Mouse (Mus musculus): ENCODE data around the gene Acly.
"Not testable (repeated sequence)": the region's sequence is repeated elsewhere in the genome, so short reads cannot be mapped to it uniquely, and the experiment has no call there.

Gene Acly

DNA sequence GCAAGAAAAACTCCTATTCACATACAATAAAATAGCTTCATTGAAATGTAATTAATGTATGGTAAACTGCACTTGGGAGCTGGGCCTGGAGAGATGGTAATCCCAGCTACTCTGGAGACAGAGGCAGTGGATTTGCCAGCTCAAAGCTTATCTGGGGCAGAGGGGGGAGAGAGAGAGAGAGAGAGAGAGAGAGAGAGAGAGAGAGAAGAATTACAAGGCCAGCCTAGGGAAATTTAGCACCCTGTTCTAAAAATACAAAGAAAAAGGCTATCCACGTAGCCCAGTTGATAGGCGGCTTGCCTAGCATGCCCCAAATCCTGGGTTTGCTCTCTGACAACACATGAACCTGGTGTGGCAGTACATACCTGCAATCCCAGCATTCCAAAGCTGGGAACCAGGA, 13.8 kb upstream of the Acly start:
- Histone ChIP-seq H3K9me3 (ENCODE audit: low read length) (no peaks in the 10 kb centered on the region), H3K36me3 (ENCODE audit: insufficient read depth, low read length) (no peaks in the 10 kb centered on the region), H3K27me3 (ENCODE audit: insufficient read depth, low read length) (no peaks in the 10 kb centered on the region), H3K4me3 (replicated peaks; ENCODE audit: low read length) (no peak overlapping the region), H3K4me1 (replicated peaks; ENCODE audit: low read depth, low read length) (peaks cover 50% of the 10 kb centered on the region)
- TF ChIP-seq POU5F1 (IDR thresholded peaks at IDR 0.05; ENCODE audit: borderline replicate concordance, low read length), result no peak
- TF ChIP-seq CTCF (conservative IDR thresholded peaks at IDR 0.05; ENCODE audit: low read length), result no peak
- TF ChIP-seq NANOG (IDR thresholded peaks at IDR 0.05; ENCODE audit: borderline replicate concordance, low read length), result no peak

DNA sequence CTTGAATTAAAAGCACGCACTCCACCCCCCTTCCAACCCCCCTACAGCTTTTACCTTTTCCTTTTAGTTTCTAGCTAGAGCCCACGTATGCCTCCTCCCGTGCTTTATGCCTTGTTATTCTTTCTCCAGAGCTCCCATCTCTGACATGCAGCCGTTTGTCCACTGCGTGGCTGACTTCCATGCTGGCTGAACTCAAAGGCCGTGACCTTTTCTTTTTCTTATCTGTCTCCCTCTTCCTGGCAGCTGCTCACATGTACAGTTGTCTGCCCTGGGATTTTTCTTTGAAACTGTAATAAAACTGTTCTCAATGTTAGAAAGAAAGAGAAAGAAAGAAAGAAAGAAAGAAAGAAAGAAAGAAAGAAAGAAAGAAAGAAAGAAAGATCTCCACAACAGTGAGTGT, 13.2 kb upstream of the Acly start:
- no peak overlapping the region for H3K4me3 ChIP-seq (replicated peaks; ENCODE audit: low read length)
- no peaks in the 10 kb centered on the region for H3K36me3 ChIP-seq (ENCODE audit: insufficient read depth, low read length)
- no peaks in the 10 kb centered on the region for H3K27me3 ChIP-seq (ENCODE audit: insufficient read depth, low read length)
- peaks cover 4% of the 10 kb centered on the region; the same call in 1 of the 2 replicates for H3K9me3 ChIP-seq (ENCODE audit: low read length)
- peaks cover 48% of the 10 kb centered on the region for H3K4me1 ChIP-seq (replicated peaks; ENCODE audit: low read depth, low read length)
- no peak for TF ChIP-seq POU5F1 (IDR thresholded peaks at IDR 0.05; ENCODE audit: borderline replicate concordance, low read length)

DNA sequence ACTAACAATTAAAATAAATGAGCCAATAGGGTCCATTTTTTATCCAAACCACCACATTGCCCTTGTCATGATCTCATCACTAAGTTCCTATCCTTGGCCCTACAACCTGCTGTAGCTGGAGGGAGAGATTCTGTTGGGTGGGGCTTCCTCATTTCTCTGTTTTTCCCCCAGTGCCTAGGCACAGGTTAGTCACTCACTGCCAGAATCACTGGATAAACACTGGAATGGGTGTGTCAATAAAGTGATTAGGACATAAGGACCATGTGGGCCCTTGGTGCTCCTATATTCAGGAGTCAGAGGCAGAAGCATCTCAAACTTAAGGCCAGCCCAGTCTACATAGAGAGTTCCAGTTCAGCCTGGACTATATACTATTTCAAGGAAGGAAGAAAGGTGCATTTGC, 8.7 kb upstream of the Acly start:
- TF ChIP-seq NANOG (IDR thresholded peaks at IDR 0.05; ENCODE audit: borderline replicate concordance, low read length) (no peak), POU5F1 (IDR thresholded peaks at IDR 0.05; ENCODE audit: borderline replicate concordance, low read length) (no peak), CTCF (conservative IDR thresholded peaks at IDR 0.05; ENCODE audit: low read length) (no peak)
- Histone ChIP-seq H3K4me3 (replicated peaks; ENCODE audit: low read length) (no peak overlapping the region), H3K27me3 (ENCODE audit: insufficient read depth, low read length) (no peaks in the 10 kb centered on the region), H3K9me3 (ENCODE audit: low read length) (peaks cover 23% of the 10 kb centered on the region), H3K4me1 (replicated peaks; ENCODE audit: low read depth, low read length) (peaks cover 65% of the 10 kb centered on the region), H3K36me3 (ENCODE audit: insufficient read depth, low read length) (peaks cover 4% of the 10 kb centered on the region; the same call in 1 of the 2 replicates)

DNA sequence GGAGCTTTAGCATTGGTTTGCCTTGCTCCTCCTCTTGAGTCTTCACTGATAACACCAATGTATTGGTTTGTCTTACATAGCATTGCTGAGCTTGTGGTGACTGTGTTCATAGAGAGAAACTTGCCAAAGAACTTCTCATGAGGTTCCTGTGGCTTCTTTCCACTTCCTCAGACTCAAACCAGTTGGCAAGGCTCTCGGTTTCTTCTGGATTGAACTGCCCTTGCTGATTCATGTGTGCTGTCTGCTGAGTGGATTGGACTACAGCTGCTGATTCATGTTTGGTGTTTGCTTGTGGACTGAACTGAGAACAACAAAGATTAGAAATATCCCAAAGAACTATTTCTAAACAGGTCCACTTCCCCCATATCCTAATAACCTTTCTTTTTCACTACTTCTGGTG, 8.2 kb upstream of the Acly start:
- peaks cover 4% of the 10 kb centered on the region; the same call in 1 of the 2 replicates for H3K36me3 ChIP-seq (ENCODE audit: insufficient read depth, low read length)
- H3K4me3 ChIP-seq (replicated peaks; ENCODE audit: low read length), result no peak overlapping the region
- no peaks in the 10 kb centered on the region for H3K27me3 ChIP-seq (ENCODE audit: insufficient read depth, low read length)
- peaks cover 64% of the 10 kb centered on the region for H3K4me1 ChIP-seq (replicated peaks; ENCODE audit: low read depth, low read length)
- TF ChIP-seq POU5F1 (IDR thresholded peaks at IDR 0.05; ENCODE audit: borderline replicate concordance, low read length), result no peak
- TF ChIP-seq NANOG (IDR thresholded peaks at IDR 0.05; ENCODE audit: borderline replicate concordance, low read length), result no peak
- TF ChIP-seq CTCF (conservative IDR thresholded peaks at IDR 0.05; ENCODE audit: low read length), result no peak
- peaks cover 23% of the 10 kb centered on the region for H3K9me3 ChIP-seq (ENCODE audit: low read length)

DNA sequence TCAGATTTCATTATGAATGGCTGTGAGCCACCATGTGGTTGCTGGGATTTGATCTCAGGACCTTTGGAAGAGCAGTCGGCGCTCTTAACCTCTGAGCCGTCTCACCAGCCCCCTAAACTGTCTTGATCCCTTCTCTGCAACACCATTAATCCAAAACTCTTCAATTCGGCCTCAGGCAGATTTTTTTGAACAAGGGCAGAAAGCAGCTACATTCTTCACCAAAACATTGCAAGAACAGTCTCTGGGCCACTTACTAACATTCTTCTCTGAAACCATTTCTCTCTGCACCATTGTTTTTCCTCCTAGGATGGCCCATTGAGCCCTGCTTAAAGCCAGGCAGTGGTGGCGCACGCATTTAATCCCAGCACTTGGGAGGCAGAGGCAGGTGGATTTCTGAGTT, 7.0 kb upstream of the Acly start:
- H3K4me3 ChIP-seq (replicated peaks; ENCODE audit: low read length); H3K36me3 ChIP-seq (ENCODE audit: insufficient read depth, low read length); H3K27me3 ChIP-seq (ENCODE audit: insufficient read depth, low read length): not testable (repeated sequence)
- Histone ChIP-seq H3K9me3 (ENCODE audit: low read length) (peaks cover 23% of the 10 kb centered on the region), H3K4me1 (replicated peaks; ENCODE audit: low read depth, low read length) (peaks cover 70% of the 10 kb centered on the region)

DNA sequence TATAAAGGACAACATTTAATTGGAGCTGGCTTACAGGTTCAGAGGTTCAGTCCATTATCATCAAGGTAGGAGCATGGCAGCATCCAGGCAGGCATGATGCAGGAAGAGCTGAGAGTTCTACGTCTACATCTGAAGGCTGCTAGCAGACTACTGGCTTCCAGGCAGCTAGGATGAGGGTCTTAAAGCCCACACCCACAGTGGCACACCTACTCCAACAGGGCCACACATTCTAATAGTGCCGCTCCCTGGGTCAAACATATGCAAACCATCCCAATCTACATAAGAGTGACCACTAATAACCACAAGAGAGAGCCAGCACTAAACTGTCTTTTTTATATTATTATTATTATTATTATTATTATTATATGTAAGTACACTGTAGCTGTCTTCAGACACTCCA, 6.6 kb upstream of the Acly start:
- peak; percentile 12; the same call in 1 of the 2 replicates for TF ChIP-seq POU5F1 (IDR thresholded peaks at IDR 0.05; ENCODE audit: borderline replicate concordance, low read length)
- Histone ChIP-seq H3K4me1 (replicated peaks; ENCODE audit: low read depth, low read length) (peaks cover 75% of the 10 kb centered on the region), H3K4me3 (replicated peaks; ENCODE audit: low read length) (peak overlapping the region; percentile 59), H3K9me3 (ENCODE audit: low read length) (peaks cover 23% of the 10 kb centered on the region)
- not testable (repeated sequence) for H3K36me3 ChIP-seq (ENCODE audit: insufficient read depth, low read length); H3K27me3 ChIP-seq (ENCODE audit: insufficient read depth, low read length)

DNA sequence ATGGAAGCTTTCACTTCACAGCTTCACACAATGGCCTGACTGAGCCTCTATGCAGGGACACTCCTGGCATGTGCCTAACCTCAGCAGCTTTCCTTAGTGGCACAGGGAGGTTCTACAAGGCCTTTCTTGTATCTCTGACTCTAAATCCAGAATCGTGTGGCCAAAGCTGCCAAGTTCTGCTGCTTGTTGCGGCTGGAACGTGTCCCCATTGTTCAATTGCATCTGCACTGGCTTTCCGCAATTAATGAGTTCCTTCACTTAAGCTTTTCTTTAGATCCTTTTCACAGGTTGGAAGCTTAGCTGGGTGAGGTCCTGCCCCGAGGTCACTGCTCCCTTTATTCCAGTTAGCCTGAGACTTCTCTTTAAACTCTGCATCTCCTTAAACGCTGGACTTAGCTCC, 6.1 kb upstream of the Acly start:
- TF ChIP-seq POU5F1 (IDR thresholded peaks at IDR 0.05; ENCODE audit: borderline replicate concordance, low read length) (no peak), NANOG (IDR thresholded peaks at IDR 0.05; ENCODE audit: borderline replicate concordance, low read length) (no peak), CTCF (conservative IDR thresholded peaks at IDR 0.05; ENCODE audit: low read length) (no peak)
- Histone ChIP-seq H3K9me3 (ENCODE audit: low read length) (peaks cover 23% of the 10 kb centered on the region), H3K4me3 (replicated peaks; ENCODE audit: low read length) (peak overlapping the region; percentile 59), H3K36me3 (ENCODE audit: insufficient read depth, low read length) (peaks cover 4% of the 10 kb centered on the region; the same call in 1 of the 2 replicates), H3K4me1 (replicated peaks; ENCODE audit: low read depth, low read length) (peaks cover 75% of the 10 kb centered on the region), H3K27me3 (ENCODE audit: insufficient read depth, low read length) (no peaks in the 10 kb centered on the region)

DNA sequence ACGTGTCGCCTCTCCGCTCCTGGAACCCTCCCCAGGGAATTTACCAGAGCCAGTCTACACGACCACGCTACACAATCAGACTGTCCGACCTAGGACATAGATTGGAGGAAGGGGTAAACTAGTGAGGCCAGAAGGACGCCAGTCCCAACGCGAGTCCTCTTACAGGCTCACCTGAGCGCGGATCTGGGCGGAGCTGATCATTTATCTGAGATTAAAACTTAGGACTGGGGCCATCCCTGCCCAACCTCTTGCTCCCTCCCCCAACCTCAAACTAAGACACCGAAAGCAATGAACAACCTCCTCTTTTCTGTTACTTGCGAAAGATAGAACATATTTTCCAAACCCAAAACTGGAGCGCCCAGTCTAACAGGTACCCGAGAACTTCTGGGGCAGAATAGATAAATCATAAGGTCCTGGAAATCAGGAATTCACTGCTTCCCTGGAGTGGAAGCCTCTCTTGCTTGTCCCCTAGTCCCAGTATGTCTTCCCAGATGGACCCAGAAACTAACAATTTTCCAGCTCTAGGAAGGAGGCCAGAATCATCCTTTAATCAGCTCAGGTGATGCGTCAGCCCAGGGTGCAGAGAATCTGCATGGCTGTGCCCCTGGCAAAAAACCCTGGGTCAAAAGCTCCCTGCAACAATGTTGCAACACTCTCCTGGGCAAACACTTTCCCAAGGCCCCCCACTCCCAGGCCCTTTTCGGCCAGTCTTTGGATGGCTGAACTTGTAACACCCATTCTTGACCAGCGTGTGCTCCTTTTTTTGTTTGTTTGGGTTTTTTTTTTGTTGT, 770 bp upstream of the Acly start:
- H3K27me3 ChIP-seq (ENCODE audit: insufficient read depth, low read length), result no peaks in the 10 kb centered on the region
- H3K4me3 ChIP-seq (replicated peaks; ENCODE audit: low read length), result peak overlapping the region; percentile 96
- TF ChIP-seq POU5F1 (IDR thresholded peaks at IDR 0.05; ENCODE audit: borderline replicate concordance, low read length) (no peak), NANOG (IDR thresholded peaks at IDR 0.05; ENCODE audit: borderline replicate concordance, low read length) (no peak), CTCF (conservative IDR thresholded peaks at IDR 0.05; ENCODE audit: low read length) (no peak)
- peaks cover 33% of the 10 kb centered on the region for H3K36me3 ChIP-seq (ENCODE audit: insufficient read depth, low read length)
- peaks cover 80% of the 10 kb centered on the region for H3K4me1 ChIP-seq (replicated peaks; ENCODE audit: low read depth, low read length)
- H3K9me3 ChIP-seq (ENCODE audit: low read length), result peaks cover 12% of the 10 kb centered on the region

DNA sequence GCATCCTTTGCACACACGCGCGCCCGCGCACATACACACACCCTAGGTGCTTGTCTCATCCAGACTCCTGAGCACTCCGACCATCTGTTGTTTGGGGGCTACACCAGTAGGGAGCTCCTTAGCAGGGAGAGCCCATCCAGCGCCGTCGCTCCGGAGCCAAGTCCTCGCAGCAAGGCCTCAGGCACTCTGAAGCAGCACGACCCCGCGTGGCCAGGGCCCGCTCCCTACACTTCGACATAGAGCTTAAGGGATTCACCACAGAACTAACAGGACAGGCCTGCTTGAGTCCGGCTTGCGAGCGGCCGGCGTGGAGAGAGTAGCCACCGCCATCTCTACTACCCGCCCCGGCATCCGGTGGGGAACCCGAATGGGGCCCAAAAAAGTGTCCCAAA, 738 bp downstream of the Acly start:
- H3K36me3 ChIP-seq (ENCODE audit: insufficient read depth, low read length), result peaks cover 44% of the 10 kb centered on the region
- H3K4me3 ChIP-seq (replicated peaks; ENCODE audit: low read length), result peak overlapping the region; percentile 96
- TF ChIP-seq POU5F1 (IDR thresholded peaks at IDR 0.05; ENCODE audit: borderline replicate concordance, low read length), result no peak
- TF ChIP-seq NANOG (IDR thresholded peaks at IDR 0.05; ENCODE audit: borderline replicate concordance, low read length), result no peak
- no peaks in the 10 kb centered on the region for H3K9me3 ChIP-seq (ENCODE audit: low read length)
- H3K27me3 ChIP-seq (ENCODE audit: insufficient read depth, low read length), result no peaks in the 10 kb centered on the region
- H3K4me1 ChIP-seq (replicated peaks; ENCODE audit: low read depth, low read length), result peaks cover 79% of the 10 kb centered on the region
